Mouse (Mus musculus) E14TG2a.4 (cell line): Measurements from ENCODE around the gene Rhbdl1.

ENCODE experiments used
- CTCF ChIP-seq: conservative IDR thresholded peaks from 2 replicates; pipeline ENCODE4 v1.5.1; 2014; ENCODE audit warnings: low read length
- NANOG ChIP-seq: IDR thresholded peaks from 2 replicates; pipeline ENCODE4 v1.6.1; 2014; ENCODE audit warnings: borderline replicate concordance, low read length, mixed read lengths
- POU5F1 ChIP-seq: IDR thresholded peaks from 2 replicates; pipeline ENCODE4 v1.6.1; 2014; ENCODE audit warnings: low read length, borderline replicate concordance

- TF ChIP-seq CTCF = no peak
- no peak for TF ChIP-seq POU5F1
- TF ChIP-seq NANOG = no peak
These were observed 6.2 kb downstream of the Rhbdl1 start for GRCm38 (mm10) chr17:25830806-25831431.
